7 mouse cellular contexts compared by ENCODE assay signal in genomic region chr11:71001167-71001566, GRCm38 (mm10).
"Had no signal": no experiment of that assay in that cellular context is flagged by ENCODE, and none has a peak within 500 bp of the region (broad histone marks: within the 10 kb centered on the region; RNA-seq: fewer than 3 reads in every experiment).

No protein-coding gene starts in this region.

- DNase-seq: kidney, adult 2 months; kidney, postnatal 14 days; lung, postnatal 14 days; thymus, postnatal 36 days had no signal

- ATAC-seq: intestine, embryonic 16.5 days; liver, embryonic 12.5 days; midbrain, embryonic 16.5 days had no signal
